Mouse (Mus musculus): ENCODE measurements around the gene Trpc5os. TPM values are rescaled to one million over a fixed set of nuclear protein-coding genes. Genes with fewer than 3 reads are reported as not detected.

Gene Trpc5os
- polyA plus RNA-seq, 2 experiments = 0.01 TPM; not detected in 1

DNA sequence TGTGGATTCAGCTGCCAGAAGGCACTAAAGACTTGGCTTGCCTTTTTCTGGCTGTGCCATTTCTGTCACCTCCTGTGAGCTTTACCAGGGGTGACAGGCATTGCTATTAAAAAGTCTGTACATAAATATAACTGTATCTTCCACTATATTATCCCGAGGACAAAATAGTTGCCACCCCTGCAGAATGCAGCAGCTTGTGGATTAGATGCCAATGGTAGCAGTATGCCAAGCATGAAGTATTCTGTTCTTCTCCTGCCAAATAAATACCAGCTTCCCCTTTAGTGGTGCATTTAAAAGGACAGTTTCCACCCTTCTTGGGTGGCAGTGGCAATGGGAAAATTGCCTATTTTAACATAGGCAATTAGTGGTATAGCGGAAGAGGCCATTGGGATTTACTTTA lies 8.0 kb downstream of the Trpc5os start:
- Histone ChIP-seq H3K36me3 (replicated peaks; ENCODE audit: control insufficient read depth, insufficient read depth, low read depth) (no peaks in the 10 kb centered on the region), H3K27me3 (ENCODE audit: control insufficient read depth, insufficient read depth, low read length) (no peaks in the 10 kb centered on the region), H3K4me1 (replicated peaks; ENCODE audit: control insufficient read depth in 2 of 2, insufficient read depth in 2 of 2, low read length in 1 of 2) (no peaks in the 10 kb centered on the region), H3K27ac (no peak overlapping the region), H3K9me3 (ENCODE audit: control insufficient read depth, low read length) (no peaks in the 10 kb centered on the region), H3K4me3 (ENCODE audit: insufficient read depth in 1 of 2, low read depth in 2 of 2, low read length in 2 of 2) (no peak overlapping the region), H3K9ac (replicated peaks) (no peak overlapping the region), H3K4me2 (ENCODE audit: low read depth) (no peak overlapping the region)
- 64% methylated on average over 2 of the region's 2 CpGs for WGBS (ENCODE audit: insufficient replicate concordance)
- no peak for TF ChIP-seq EP300 (IDR thresholded peaks at IDR 0.05; ENCODE audit: low read depth)
- TF ChIP-seq CTCF (IDR thresholded peaks at IDR 0.05; ENCODE audit: low read depth) = no peak
- ATAC-seq (ENCODE audit: insufficient read depth) (no peak), DNase-seq (ENCODE audit: low read depth in 3 of 3, low spot score in 3 of 3) (no peak)

GRCm38 (mm10) chrX:144491394-144491793 lies 35.0 kb downstream of the Trpc5os start:
- no peaks in the 10 kb centered on the region for H3K9me3 ChIP-seq (ENCODE audit: control insufficient read depth, low read length)
- H3K4me2 ChIP-seq (ENCODE audit: low read depth) = no peak overlapping the region
- no peak overlapping the region for H3K4me3 ChIP-seq (ENCODE audit: insufficient read depth in 1 of 2, low read depth in 2 of 2, low read length in 2 of 2)
- no peak overlapping the region for H3K9ac ChIP-seq (replicated peaks)
- DNase-seq (ENCODE audit: low read depth in 3 of 3, low spot score in 3 of 3) = no peak
- no peaks in the 10 kb centered on the region for H3K27me3 ChIP-seq (ENCODE audit: control insufficient read depth, insufficient read depth, low read length)
- H3K27ac ChIP-seq = no peak overlapping the region
- H3K36me3 ChIP-seq (replicated peaks; ENCODE audit: control insufficient read depth, insufficient read depth, low read depth) = no peaks in the 10 kb centered on the region
- no peaks in the 10 kb centered on the region for H3K4me1 ChIP-seq (replicated peaks; ENCODE audit: control insufficient read depth in 2 of 2, insufficient read depth in 2 of 2, low read length in 1 of 2)
- ATAC-seq (ENCODE audit: insufficient read depth) = no peak
- TF ChIP-seq EP300 (IDR thresholded peaks at IDR 0.05; ENCODE audit: low read depth) (no peak), CTCF (IDR thresholded peaks at IDR 0.05; ENCODE audit: low read depth) (no peak)
- 32% methylated on average over 1 of the region's 1 CpGs for WGBS (ENCODE audit: insufficient replicate concordance)

DNA sequence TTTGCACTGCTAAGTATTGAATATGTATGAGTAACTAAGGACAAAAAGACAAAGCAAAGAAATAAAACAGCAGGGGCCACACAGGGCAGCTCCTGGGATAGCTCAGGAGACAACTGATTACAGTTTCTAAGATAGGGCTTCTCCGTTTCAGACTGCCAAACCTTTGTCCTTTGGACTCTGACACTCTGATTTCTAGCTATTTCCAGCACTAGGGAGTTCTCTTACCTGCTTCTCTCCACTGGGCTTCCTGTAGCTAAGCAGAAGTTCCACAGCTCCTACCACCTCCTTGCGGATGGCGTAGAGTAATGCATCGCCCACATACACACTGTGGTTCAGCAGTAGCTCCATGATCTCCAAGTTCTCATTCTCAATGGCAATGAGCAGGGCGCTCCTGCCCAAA lies 66.9 kb downstream of the Trpc5os start:
- TF ChIP-seq EP300 (IDR thresholded peaks at IDR 0.05; ENCODE audit: low read depth) (no peak), CTCF (IDR thresholded peaks at IDR 0.05; ENCODE audit: low read depth) (no peak)
- 67% methylated on average over 5 of the region's 5 CpGs for WGBS (ENCODE audit: insufficient replicate concordance)
- no peaks in the 10 kb centered on the region for H3K9me3 ChIP-seq (ENCODE audit: control insufficient read depth, low read length)
- no peak overlapping the region for H3K4me2 ChIP-seq (ENCODE audit: low read depth)
- no peak overlapping the region for H3K9ac ChIP-seq (replicated peaks)
- H3K4me3 ChIP-seq (ENCODE audit: insufficient read depth in 1 of 2, low read depth in 2 of 2, low read length in 2 of 2) = no peak overlapping the region
- no peak for ATAC-seq (ENCODE audit: insufficient read depth)
- H3K27ac ChIP-seq = no peak overlapping the region
- H3K4me1 ChIP-seq (replicated peaks; ENCODE audit: control insufficient read depth in 2 of 2, insufficient read depth in 2 of 2, low read length in 1 of 2) = no peaks in the 10 kb centered on the region
- no peak for DNase-seq (ENCODE audit: low read depth in 3 of 3, low spot score in 3 of 3)
- no peaks in the 10 kb centered on the region for H3K36me3 ChIP-seq (replicated peaks; ENCODE audit: control insufficient read depth, insufficient read depth, low read depth)
- no peaks in the 10 kb centered on the region for H3K27me3 ChIP-seq (ENCODE audit: control insufficient read depth, insufficient read depth, low read length)

GRCm38 (mm10) chrX:144526042-144526441 lies 69.7 kb downstream of the Trpc5os start:
- peak; percentile 55; the same call in 1 of the 2 replicates for ATAC-seq (ENCODE audit: insufficient read depth)
- no peak overlapping the region for H3K4me2 ChIP-seq (ENCODE audit: low read depth)
- 21% methylated on average over 7 of the region's 7 CpGs for WGBS (ENCODE audit: insufficient replicate concordance)
- H3K36me3 ChIP-seq (replicated peaks; ENCODE audit: control insufficient read depth, insufficient read depth, low read depth) = no peaks in the 10 kb centered on the region
- H3K4me3 ChIP-seq (ENCODE audit: insufficient read depth in 1 of 2, low read depth in 2 of 2, low read length in 2 of 2) = no peak overlapping the region
- no peaks in the 10 kb centered on the region for H3K27me3 ChIP-seq (ENCODE audit: control insufficient read depth, insufficient read depth, low read length)
- DNase-seq (ENCODE audit: low read depth in 3 of 3, low spot score in 3 of 3) = no peak
- no peak overlapping the region for H3K9ac ChIP-seq (replicated peaks)
- no peak for TF ChIP-seq EP300 (IDR thresholded peaks at IDR 0.05; ENCODE audit: low read depth)
- TF ChIP-seq CTCF (IDR thresholded peaks at IDR 0.05; ENCODE audit: low read depth) = no peak
- no peaks in the 10 kb centered on the region for H3K9me3 ChIP-seq (ENCODE audit: control insufficient read depth, low read length)
- no peak overlapping the region for H3K27ac ChIP-seq
- no peaks in the 10 kb centered on the region for H3K4me1 ChIP-seq (replicated peaks; ENCODE audit: control insufficient read depth in 2 of 2, insufficient read depth in 2 of 2, low read length in 1 of 2)

Other genes with a start within 250 kb of the Trpc5os start
- gene Alg13, start 138.8 kb upstream of the Trpc5os start, polyA plus RNA-seq (2012; rRNA removed) = 5.2 and 6.8 TPM in 2 replicates
- gene Alg13, start 138.8 kb upstream of the Trpc5os start, polyA plus RNA-seq (2014; fragmentation: Nextera tagmentation; extraction: Ambion mirVana) = 9.5 and 9.8 TPM in 2 replicates
- 0.02 and 0.04 TPM in 2 replicates for gene Trpc5, start 231.6 kb downstream of the Trpc5os start, polyA plus RNA-seq (2012; rRNA removed)
- gene Trpc5, start 231.6 kb downstream of the Trpc5os start, polyA plus RNA-seq (2014; fragmentation: Nextera tagmentation; extraction: Ambion mirVana) = 0.03 TPM in 1 of 2 replicates, not detected in the other
- 0.21 and 0.26 TPM in 2 replicates for gene Rtl4, start 232.3 kb downstream of the Trpc5os start, polyA plus RNA-seq (2012; rRNA removed)
- 0.69 and 0.81 TPM in 2 replicates for gene Rtl4, start 232.3 kb downstream of the Trpc5os start, polyA plus RNA-seq (2014; fragmentation: Nextera tagmentation; extraction: Ambion mirVana)

Data from liver, embryonic 14.5 days (tissue).